Mouse (Mus musculus): ENCODE measurements around the gene Erich4. TPM values are rescaled to one million over a fixed set of nuclear protein-coding genes. Genes with fewer than 3 reads are reported as not detected.

The Erich4 gene
- total RNA-seq, 1 experiment from 2014 or later = not detected

DNA sequence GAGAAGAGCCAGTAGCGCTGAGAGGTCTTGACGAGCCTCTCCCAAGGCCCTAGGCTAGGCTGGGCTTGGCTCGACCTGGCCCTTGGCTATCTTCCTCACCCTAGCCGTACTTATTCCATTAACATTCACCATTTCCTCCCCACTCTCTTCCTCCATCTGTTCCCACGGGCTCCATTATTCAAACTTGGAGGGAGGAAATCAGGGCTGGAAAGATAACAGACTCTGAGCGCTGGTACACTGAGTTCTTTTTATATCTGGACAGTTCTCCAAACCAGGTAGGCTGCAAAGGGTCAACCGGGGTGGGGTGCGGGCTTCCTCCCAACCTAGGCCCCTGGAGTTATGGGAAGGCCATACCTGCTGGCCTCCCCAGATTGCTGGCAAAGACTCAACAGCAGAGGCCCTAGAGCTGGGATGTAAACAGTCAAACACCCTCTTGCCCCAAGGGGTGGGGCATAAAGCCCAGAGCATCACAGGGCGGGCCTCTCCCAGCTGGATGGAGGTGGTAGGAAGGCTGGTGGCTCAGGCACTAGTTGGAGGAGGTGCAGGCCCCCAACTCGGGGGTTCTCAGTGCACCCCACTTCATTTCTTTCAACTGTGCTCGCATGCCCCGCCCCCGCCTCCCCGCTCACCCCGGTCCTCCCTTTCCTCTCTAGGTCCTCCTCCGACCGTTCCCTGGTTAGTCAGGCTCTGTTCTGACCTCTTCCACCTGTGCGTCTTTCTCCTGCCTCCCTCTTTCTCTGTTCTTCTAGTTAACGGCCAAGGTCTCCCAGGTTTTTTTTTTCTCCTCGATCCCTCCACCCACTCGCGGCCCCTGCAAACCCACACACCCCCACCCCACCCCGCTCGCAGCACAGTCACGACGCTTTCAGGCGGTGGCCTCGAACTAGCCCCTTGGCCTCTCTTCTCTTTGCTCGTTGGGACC, 11.1 kb upstream of the Erich4 start, which contains the start of gene B3gnt8:
Gene B3gnt8 (plus strand): TSS at position 146 of the 922 bp plus-strand sequence.
- no peak for ATAC-seq (replicated peaks; ENCODE audit: insufficient number of reproducible peaks, low FRiP score, low TSS enrichment, poor library complexity, severe bottlenecking)

GRCm38 (mm10) chr7:25625594-25626250, 10.0 kb upstream of the Erich4 start:
- no peak for ATAC-seq (replicated peaks; ENCODE audit: insufficient number of reproducible peaks, low FRiP score, low TSS enrichment, poor library complexity, severe bottlenecking)

DNA sequence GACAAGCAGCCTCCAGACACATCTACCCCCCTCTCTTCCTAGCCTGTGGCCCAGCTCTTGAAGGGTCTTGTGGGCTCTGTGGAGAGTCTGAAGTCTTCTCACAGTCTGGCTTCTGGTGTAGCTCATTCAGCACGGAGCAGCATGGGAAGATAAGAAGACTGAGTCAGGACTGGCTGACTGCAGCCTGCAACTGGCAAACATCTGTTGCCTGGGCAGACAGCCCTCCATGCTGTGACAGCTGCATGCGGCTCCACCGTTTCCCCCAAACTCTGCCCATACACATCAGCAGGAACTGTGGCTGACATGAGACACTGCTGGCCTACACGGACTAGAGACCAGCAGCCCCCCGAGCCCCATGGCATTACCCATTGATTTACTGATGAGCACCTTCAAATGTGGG, 9.2 kb upstream of the Erich4 start:
- no peak for ATAC-seq (replicated peaks; ENCODE audit: insufficient number of reproducible peaks, low FRiP score, low TSS enrichment, poor library complexity, severe bottlenecking)

GRCm38 (mm10) chr7:25623857-25624370, 8.2 kb upstream of the Erich4 start:
- ATAC-seq (replicated peaks; ENCODE audit: insufficient number of reproducible peaks, low FRiP score, low TSS enrichment, poor library complexity, severe bottlenecking) = no peak

- no peak for ATAC-seq (replicated peaks; ENCODE audit: insufficient number of reproducible peaks, low FRiP score, low TSS enrichment, poor library complexity, severe bottlenecking)
Measured at GRCm38 (mm10) chr7:25620751-25621150, 5.1 kb upstream of the Erich4 start.

GRCm38 (mm10) chr7:25620101-25620500, 4.4 kb upstream of the Erich4 start:
- no peak for ATAC-seq (replicated peaks; ENCODE audit: insufficient number of reproducible peaks, low FRiP score, low TSS enrichment, poor library complexity, severe bottlenecking)

GRCm38 (mm10) chr7:25619722-25619991, 4.0 kb upstream of the Erich4 start:
- no peak for ATAC-seq (replicated peaks; ENCODE audit: insufficient number of reproducible peaks, low FRiP score, low TSS enrichment, poor library complexity, severe bottlenecking)

DNA sequence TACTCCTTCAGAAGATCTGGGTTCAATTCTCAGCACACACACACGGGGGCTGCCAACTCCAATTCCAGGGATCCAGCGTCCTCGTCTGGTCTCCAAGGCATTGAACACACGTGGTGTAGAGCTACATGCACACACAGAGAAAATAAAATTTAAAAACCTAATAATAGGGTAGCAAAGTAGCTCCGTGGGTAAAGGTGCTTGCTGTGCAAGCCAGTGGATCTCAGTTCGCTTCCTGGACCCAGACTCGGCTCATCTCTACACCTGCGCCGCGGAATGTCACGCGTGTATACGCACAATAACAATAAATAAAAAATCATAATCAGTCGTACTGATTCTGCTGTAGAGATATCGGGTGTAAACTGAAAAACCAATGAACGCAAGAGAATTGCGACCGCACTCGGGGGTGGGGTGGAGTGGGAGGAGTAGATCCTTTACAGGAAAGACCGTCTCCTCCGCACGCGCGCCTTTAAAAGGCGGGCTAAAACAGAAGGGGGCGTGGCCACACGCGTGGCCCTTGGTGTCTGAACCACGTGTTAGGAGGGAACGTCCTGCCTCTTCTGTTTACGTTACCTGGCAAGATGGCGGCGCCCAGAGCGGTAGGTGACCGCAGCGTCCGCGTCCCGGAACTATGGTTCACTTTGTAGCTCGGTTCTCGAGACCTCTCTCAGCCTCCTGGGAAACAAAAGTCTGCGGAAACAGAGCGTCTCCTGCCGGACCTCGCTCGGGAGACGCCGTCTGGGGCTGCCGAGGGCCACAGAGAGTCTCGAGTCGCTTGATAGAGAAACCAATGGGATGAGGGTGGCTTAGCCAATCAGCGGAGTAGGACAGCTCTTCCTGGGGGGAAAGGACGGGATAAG, 3.4 kb upstream of the Erich4 start, which contains the start of gene Dmac2:
Gene Dmac2 (plus strand): TSS at position 550 of the 857 bp plus-strand sequence.
- peak; percentile 94 for ATAC-seq (replicated peaks; ENCODE audit: insufficient number of reproducible peaks, low FRiP score, low TSS enrichment, poor library complexity, severe bottlenecking)

- ATAC-seq (replicated peaks; ENCODE audit: insufficient number of reproducible peaks, low FRiP score, low TSS enrichment, poor library complexity, severe bottlenecking) = no peak
Measured at GRCm38 (mm10) chr7:25617376-25618160, 1.9 kb upstream of the Erich4 start.

DNA sequence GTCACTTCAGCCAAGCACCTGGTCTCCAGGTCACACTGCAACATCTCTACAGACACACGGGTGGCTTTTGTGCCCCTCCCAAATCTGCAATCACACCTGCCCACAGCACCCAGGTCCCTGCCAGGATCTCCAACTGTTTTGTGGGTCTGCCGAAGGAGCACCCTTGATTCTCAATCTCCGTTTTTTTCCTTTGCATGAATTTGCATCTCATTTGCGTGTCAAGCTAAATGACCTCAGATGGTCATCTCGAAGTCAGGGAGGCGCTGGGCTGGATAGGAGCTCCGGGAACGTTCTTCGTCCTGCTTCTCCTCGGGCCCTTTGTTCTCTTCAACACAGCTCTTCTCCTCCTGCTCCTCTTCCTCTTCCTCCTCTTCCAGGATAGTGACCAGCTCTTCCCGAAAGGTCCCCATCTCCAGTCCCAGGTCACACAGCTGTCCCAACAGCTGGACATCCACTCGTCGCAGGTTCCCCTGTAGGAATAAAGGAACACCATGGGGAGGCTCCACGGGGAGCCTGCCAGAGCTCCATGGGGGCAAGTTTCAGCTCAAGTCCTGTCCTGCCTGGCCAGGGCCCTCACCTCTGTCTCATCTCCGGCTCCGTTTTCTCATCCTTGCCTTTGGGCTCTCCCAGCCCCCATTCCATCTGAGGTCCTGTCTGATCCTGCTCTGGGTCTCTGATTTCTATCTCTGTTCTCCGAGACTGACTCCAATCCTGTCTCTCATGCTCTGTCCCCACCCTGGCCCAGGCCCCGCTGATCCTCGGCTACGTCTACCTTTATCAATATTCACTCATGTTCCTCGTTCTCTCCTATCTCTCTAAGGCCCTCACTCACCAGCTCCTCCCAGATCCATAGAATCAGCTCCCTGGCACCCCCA, 624 bp downstream of the Erich4 start:
- no peak for ATAC-seq (replicated peaks; ENCODE audit: insufficient number of reproducible peaks, low FRiP score, low TSS enrichment, poor library complexity, severe bottlenecking)

DNA sequence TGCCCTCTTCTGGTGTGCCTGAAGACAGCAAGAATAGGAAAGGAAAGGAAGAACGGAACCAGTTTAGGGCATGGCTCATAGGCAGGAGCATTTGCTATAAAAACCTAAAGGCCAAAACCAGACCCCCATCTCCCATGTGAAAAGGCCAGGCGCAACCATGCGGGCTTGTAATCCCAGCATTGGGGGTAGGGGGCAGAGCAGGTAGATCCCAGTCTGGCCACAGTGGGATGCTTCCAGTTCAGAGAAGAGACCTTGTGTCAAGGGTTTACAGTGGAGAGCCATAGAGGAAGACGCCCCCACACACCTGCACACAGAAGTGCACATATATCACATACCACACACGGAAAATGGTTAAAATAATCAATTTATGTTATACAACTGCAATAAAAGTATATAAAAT, 1.6 kb downstream of the Erich4 start:
- no peak for ATAC-seq (replicated peaks; ENCODE audit: insufficient number of reproducible peaks, low FRiP score, low TSS enrichment, poor library complexity, severe bottlenecking)

- no peak for ATAC-seq (replicated peaks; ENCODE audit: insufficient number of reproducible peaks, low FRiP score, low TSS enrichment, poor library complexity, severe bottlenecking)
Measured at GRCm38 (mm10) chr7:25611501-25611900, 4.2 kb downstream of the Erich4 start.

- ATAC-seq (replicated peaks; ENCODE audit: insufficient number of reproducible peaks, low FRiP score, low TSS enrichment, poor library complexity, severe bottlenecking) = no peak
Measured at GRCm38 (mm10) chr7:25610056-25610455, 5.6 kb downstream of the Erich4 start.

GRCm38 (mm10) chr7:25607196-25607595, 8.5 kb downstream of the Erich4 start:
- ATAC-seq (replicated peaks; ENCODE audit: insufficient number of reproducible peaks, low FRiP score, low TSS enrichment, poor library complexity, severe bottlenecking) = no peak

DNA sequence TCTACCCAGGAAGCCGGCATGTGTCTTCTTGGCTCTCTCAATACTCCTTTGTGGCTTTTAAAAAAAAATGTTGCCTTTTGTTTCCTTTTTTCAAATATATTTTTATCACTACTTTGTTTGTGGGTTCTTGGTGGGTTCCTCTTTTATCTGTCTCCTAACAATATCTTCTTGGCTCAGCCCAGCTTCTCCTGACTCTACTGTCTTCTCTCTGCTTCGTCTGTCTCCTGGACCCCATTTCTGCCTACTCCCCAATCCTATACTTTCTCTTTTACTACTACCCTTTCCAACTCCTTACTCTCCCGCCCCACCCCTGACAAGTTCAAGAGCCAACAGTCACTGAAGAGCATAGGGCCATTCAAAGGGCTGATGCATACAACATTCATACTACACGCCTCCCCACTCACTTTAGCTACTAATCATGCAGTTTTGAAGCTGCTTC, 9.0 kb downstream of the Erich4 start:
- ATAC-seq (replicated peaks; ENCODE audit: insufficient number of reproducible peaks, low FRiP score, low TSS enrichment, poor library complexity, severe bottlenecking) = 0 out of 2 replicates have a peak, but pooled peaks have one; percentile 32

GRCm38 (mm10) chr7:25601346-25601745, 14.3 kb downstream of the Erich4 start:
- no peak for ATAC-seq (replicated peaks; ENCODE audit: insufficient number of reproducible peaks, low FRiP score, low TSS enrichment, poor library complexity, severe bottlenecking)

DNA sequence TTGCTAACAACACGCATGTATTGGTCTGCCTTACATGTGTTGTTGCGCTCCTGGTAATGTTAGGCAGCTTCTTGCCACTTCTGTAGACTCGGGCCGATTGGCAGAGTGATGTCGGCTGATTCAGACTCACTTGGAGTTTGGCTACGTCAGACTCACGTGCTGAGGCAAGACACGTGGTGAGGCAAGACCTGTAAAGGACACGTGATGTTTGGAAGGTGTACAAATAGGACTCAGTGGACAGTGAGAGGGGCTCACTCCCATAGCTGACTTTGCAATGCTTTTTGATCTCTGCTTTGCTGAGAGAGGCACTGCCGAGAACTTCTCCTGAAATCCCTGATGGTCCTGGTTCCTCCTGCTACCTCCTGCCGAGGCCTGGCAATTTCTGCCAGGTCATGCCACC, 15.0 kb downstream of the Erich4 start:
- no peak for ATAC-seq (replicated peaks; ENCODE audit: insufficient number of reproducible peaks, low FRiP score, low TSS enrichment, poor library complexity, severe bottlenecking)
